Mouse (Mus musculus) common myeloid progenitor, adult 5-6 weeks (primary cell): ENCODE data around the gene Nmt2. TPM values are rescaled to one million over a fixed set of nuclear protein-coding genes. Genes with fewer than 3 reads are reported as not detected.

ENCODE experiments used
- total RNA-seq: library from RNA; stranded (forward); fragments of 200-1000, 187-1606 nt; gene quantifications from 2 replicates; pipeline ENCODE4 v1.2.3, GENCODE M21; 2017

Nmt2 gene
- total RNA-seq, 1 experiment from 2014 or later = 41.7 TPM

Other genes starting within 250 kb of the Nmt2 start
- gene Fam171a1, start 170.0 kb upstream of the Nmt2 start, total RNA-seq = 6.6 and 8.2 TPM in 2 replicates
- gene Rpp38, start 48.4 kb downstream of the Nmt2 start, total RNA-seq = 8.6 and 15.4 TPM in 2 replicates
- 1.7 TPM in 1 of 2 replicates, not detected in the other for gene Acbd7, start 52.0 kb downstream of the Nmt2 start, total RNA-seq
- not detected in 2 replicates for gene Olah, start 113.0 kb downstream of the Nmt2 start, total RNA-seq
- not detected in 2 replicates for gene Meig1, start 138.4 kb downstream of the Nmt2 start, total RNA-seq
- gene Dclre1c, start 139.9 kb downstream of the Nmt2 start, total RNA-seq = 9.1 and 17.7 TPM in 2 replicates
- 15.7 and 20.0 TPM in 2 replicates for gene Suv39h2, start 190.8 kb downstream of the Nmt2 start, total RNA-seq
- 12.2 and 15.4 TPM in 2 replicates for gene Gm45902, start 228.6 kb downstream of the Nmt2 start, total RNA-seq
- gene Hspa14, start 228.6 kb downstream of the Nmt2 start, total RNA-seq = 134 and 176 TPM in 2 replicates
- gene Cdnf, start 228.8 kb downstream of the Nmt2 start, total RNA-seq = 0.58 and 1.6 TPM in 2 replicates